Mouse (Mus musculus): ENCODE data around the gene Coq10a.

- TF ChIP-seq GATA1 (IDR thresholded peaks at IDR 0.05; ENCODE audit: low read length) (no peak), TAL1 (IDR thresholded peaks at IDR 0.05; ENCODE audit: low read length) (no peak)
Measured at GRCm38 (mm10) chr10:128372989-128373748, 4.4 kb upstream of the Coq10a start.

Data from erythroblast, embryonic 14.5 days (primary cell).